Mouse (Mus musculus) kidney, postnatal 36 days (tissue): Measurements from ENCODE around the gene 1700001C19Rik.

ENCODE experiments used
- DNase-seq, 2 experiments: peaks; one replicate each; pipeline ENCODE4 v3.0.0; 2021 to 2022; ENCODE audit warnings: mixed read lengths in 2 of 2

Gene 1700001C19Rik

GRCm38 (mm10) chr17:47369087-47369443, 68.1 kb downstream of the 1700001C19Rik start:
- DNase-seq: peak in 1 of 2 experiments; percentile 20

DNA sequence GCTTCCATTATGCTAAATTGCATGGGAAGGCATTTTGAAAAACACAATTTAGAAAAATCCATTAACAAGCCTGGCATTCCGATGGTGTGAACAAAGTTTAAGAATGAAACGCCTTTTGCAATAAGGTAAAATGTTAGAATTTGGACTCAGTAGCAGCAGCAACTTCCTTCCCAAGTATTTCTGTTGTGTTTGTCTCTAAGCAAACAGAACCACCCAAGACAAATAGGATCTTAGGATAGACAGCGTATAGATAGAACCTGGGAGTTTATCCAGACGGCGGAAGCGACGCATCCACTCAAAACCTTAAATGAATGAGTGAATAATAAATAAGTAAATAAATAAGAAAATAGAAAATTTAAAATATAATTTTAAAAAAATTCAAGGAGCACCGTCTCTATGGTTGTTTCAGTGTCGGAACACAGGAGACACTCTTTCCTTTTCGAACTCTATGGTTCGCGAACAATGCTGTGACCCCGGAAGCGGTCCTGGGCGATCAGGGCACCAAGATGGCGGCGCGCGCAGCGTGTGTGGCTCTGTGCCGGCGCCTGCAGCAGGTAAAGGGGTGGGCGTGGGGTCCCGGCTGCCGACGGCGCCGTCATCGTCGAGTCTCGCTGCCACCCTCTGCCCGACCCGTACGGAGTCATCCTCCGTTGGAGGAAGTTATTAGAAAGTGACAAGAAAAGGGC, 68.6 kb downstream of the 1700001C19Rik start, which contains the start of gene Mrps10:
TSS of gene Mrps10 (plus strand) at position 487 of the 686 bp plus-strand sequence.
- peak; percentile 92 to 93 for DNase-seq
